Mouse (Mus musculus) spleen, adult 2 months (tissue): Measurements from ENCODE around the gene Mob4. TPM values are rescaled to one million over a fixed set of nuclear protein-coding genes. Genes with fewer than 3 reads are reported as not detected.

Experiments
- DNase-seq, 2 experiments: peaks; one replicate each; pipeline versions ENCODE4 v3.0.0 to v3.0.0-alpha.2; 2012 to 2021; ENCODE audit warnings: low spot score in 2 of 2, low read depth in 1 of 2
- H3K27ac ChIP-seq: fragments of 200-500 bp; 2 replicates; pipeline ENCODE4 v1.5.1; 2012; ENCODE audit warnings: low read length, inconsistent platforms; ENCODE audit not compliant: insufficient read depth
- H3K27me3 ChIP-seq: fragments of 200-500 bp; 2 replicates; pipeline ENCODE4 v1.6.1; 2012; ENCODE audit warnings: mild to moderate bottlenecking, moderate library complexity, low read length, inconsistent platforms; ENCODE audit not compliant: control insufficient read depth, insufficient read depth
- H3K36me3 ChIP-seq: fragments of 200-500 bp; 2 replicates; pipeline ENCODE4 v1.6.1; 2012; ENCODE audit warnings: mild to moderate bottlenecking, low read length, inconsistent platforms; ENCODE audit not compliant: control insufficient read depth, insufficient read depth
- H3K4me1 ChIP-seq: fragments of 200-500 bp; 2 replicates; pipeline ENCODE4 v1.6.1; 2011; ENCODE audit warnings: inconsistent platforms; ENCODE audit not compliant: control insufficient read depth, insufficient read depth, insufficient read length
- H3K4me3 ChIP-seq: fragments of 200-500 bp; 2 replicates; pipeline ENCODE4 v1.5.1; 2011; ENCODE audit warnings: mild to moderate bottlenecking, inconsistent platforms; ENCODE audit not compliant: insufficient read depth, insufficient read length; ENCODE audit errors: extremely low read depth
- CTCF ChIP-seq: fragments of 200-500 bp; IDR thresholded peaks from 2 replicates; pipeline ENCODE4 v1.5.1; 2011; ENCODE audit warnings: mild to moderate bottlenecking, inconsistent platforms; ENCODE audit not compliant: insufficient read depth, insufficient read length, insufficient replicate concordance; ENCODE audit errors: extremely low read depth
- POLR2A ChIP-seq: fragments of 200-500 bp; IDR thresholded peaks from 2 replicates; pipeline ENCODE4 v1.6.1; 2011; ENCODE audit warnings: low read depth, low read length, inconsistent platforms
- WGBS: fragments of 180-500 bp; shearing (Covaris S2); methylation state at CpG from one replicate; pipeline ENCODE4 v1.1.7; 2018; 5-methylcytosine and 5-hydroxymethylcytosine counted together
- polyA plus RNA-seq: library from polyadenylated mRNA; depleted of rRNA; stranded (reverse); fragments of >200 nt; gene quantifications from 2 replicates; pipeline ENCODE4 v1.2.3, GENCODE M21; 2012

The Mob4 gene
- polyA plus RNA-seq, 1 experiment: 3.9 TPM

- Histone ChIP-seq H3K27ac (no peak overlapping the region), H3K4me3 (no peak overlapping the region), H3K36me3 (no peaks in the 10 kb centered on the region), H3K4me1 (no peaks in the 10 kb centered on the region), H3K27me3 (no peaks in the 10 kb centered on the region)
- TF ChIP-seq CTCF (no peak), POLR2A (no peak)
- no peak for DNase-seq
- 66% methylated on average over 5 of the region's 5 CpGs for WGBS
Measured at GRCm38 (mm10) chr1:55164005-55164404, 33.0 kb downstream of the Mob4 start.

GRCm38 (mm10) chr1:55167560-55167959 is 36.5 kb downstream of the Mob4 start:
- H3K4me1 ChIP-seq: no peaks in the 10 kb centered on the region
- H3K36me3 ChIP-seq: peaks cover 1% of the 10 kb centered on the region; the same call in 1 of the 2 replicates
- DNase-seq: no peak
- TF ChIP-seq CTCF (no peak), POLR2A (no peak)
- no peaks in the 10 kb centered on the region for H3K27me3 ChIP-seq
- H3K4me3 ChIP-seq: no peak overlapping the region
- H3K27ac ChIP-seq: no peak overlapping the region
- WGBS: 84% methylated on average over 4 of the region's 4 CpGs

GRCm38 (mm10) chr1:55168591-55168990 is 37.6 kb downstream of the Mob4 start:
- Histone ChIP-seq H3K4me3 (no peak overlapping the region), H3K4me1 (no peaks in the 10 kb centered on the region), H3K36me3 (peaks cover 1% of the 10 kb centered on the region; the same call in 1 of the 2 replicates), H3K27ac (no peak overlapping the region), H3K27me3 (no peaks in the 10 kb centered on the region)
- DNase-seq: no peak
- TF ChIP-seq CTCF (no peak), POLR2A (no peak)
- WGBS: 94% methylated on average over 4 of the region's 4 CpGs

GRCm38 (mm10) chr1:55171361-55172325 is 40.6 kb downstream of the Mob4 start:
- H3K4me3 ChIP-seq: no peak overlapping the region

GRCm38 (mm10) chr1:55173720-55174557 is 42.9 kb downstream of the Mob4 start:
- 88% methylated on average over 10 of the region's 10 CpGs for WGBS
- DNase-seq: no peak
- no peak for TF ChIP-seq POLR2A
- Histone ChIP-seq H3K4me3 (no peak overlapping the region), H3K4me1 (no peaks in the 10 kb centered on the region), H3K27me3 (no peaks in the 10 kb centered on the region), H3K27ac (no peak overlapping the region), H3K36me3 (peaks cover 1% of the 10 kb centered on the region; the same call in 1 of the 2 replicates)

More at GRCm38 (mm10) chr1:55171361-55172325, 40.6 kb downstream of the Mob4 start:
- H3K4me1 ChIP-seq: no peaks in the 10 kb centered on the region
- no peak for DNase-seq
- H3K36me3 ChIP-seq: peaks cover 1% of the 10 kb centered on the region; the same call in 1 of the 2 replicates
- WGBS: 86% methylated on average over 22 of the region's 22 CpGs
- TF ChIP-seq POLR2A: no peak
- no peak for TF ChIP-seq CTCF
- no peak overlapping the region for H3K27ac ChIP-seq
- no peaks in the 10 kb centered on the region for H3K27me3 ChIP-seq

- WGBS: 49% methylated on average over 3 of the region's 3 CpGs
- H3K36me3 ChIP-seq: peaks cover 1% of the 10 kb centered on the region; the same call in 1 of the 2 replicates
- no peaks in the 10 kb centered on the region for H3K4me1 ChIP-seq
- DNase-seq: no peak
- TF ChIP-seq POLR2A: no peak
- TF ChIP-seq CTCF: no peak
- no peak overlapping the region for H3K27ac ChIP-seq
- H3K4me3 ChIP-seq: no peak overlapping the region
- no peaks in the 10 kb centered on the region for H3K27me3 ChIP-seq
Measured at GRCm38 (mm10) chr1:55174558-55175034, 43.6 kb downstream of the Mob4 start.
